Mouse (Mus musculus): Measurements from ENCODE around the gene Plpp6. TPM values are rescaled to one million over a fixed set of nuclear protein-coding genes. Genes with fewer than 3 reads are reported as not detected.

The Plpp6 gene
- total and polyA plus RNA-seq, 3 experiments: 5.3 to 6.6 (median 5.6) TPM

GRCm38 (mm10) chr19:28947311-28947710 is 16.4 kb upstream of the Plpp6 start:
- Histone ChIP-seq H3K27me3 (replicated peaks) (no peaks in the 10 kb centered on the region), H3K27ac (ENCODE audit: insufficient read depth, low read depth) (no peak overlapping the region), H3K4me2 (ENCODE audit: insufficient read depth, low read depth, poor library complexity, severe bottlenecking) (no peak overlapping the region), H3K4me1 (ENCODE audit: control insufficient read depth in 1 of 2, insufficient read depth in 2 of 2) (no peaks in the 10 kb centered on the region), H3K9ac (ENCODE audit: insufficient read depth, low read depth) (no peak overlapping the region), H3K36me3 (replicated peaks in 1 of 2; ENCODE audit: control insufficient read depth in 1 of 2, insufficient read depth in 1 of 2, low read length in 1 of 2) (no peaks in the 10 kb centered on the region), H3K4me3 (replicated peaks in 1 of 3; ENCODE audit: low read depth in 2 of 3, low read length in 2 of 3, poor library complexity in 1 of 3) (no peak overlapping the region), H3K9me3 (replicated peaks; ENCODE audit: low read length) (peaks cover 4% of the 10 kb centered on the region), H3K79me2 (replicated peaks; ENCODE audit: control insufficient read depth, extremely low read depth, insufficient read depth, poor library complexity, severe bottlenecking) (no peaks in the 10 kb centered on the region)
- dilution Hi-C loops (cut with MboI; ENCODE audit: extremely low pct_ligation_motif_present, extremely low pct_unique_long_range_greater_than_20kb, low sequenced_read_pairs): no loop called here
- no peak for DNase-seq (ENCODE audit: extremely low read depth)
- TF ChIP-seq TCF12 (IDR thresholded peaks at IDR 0.05; ENCODE audit: low read depth, low read length) (no peak), USF2 (conservative IDR thresholded peaks at IDR 0.05; ENCODE audit: low read depth, low read length) (no peak), SMC3 (IDR thresholded peaks at IDR 0.05; ENCODE audit: low read depth, low read length) (no peak), PAX5 (IDR thresholded peaks at IDR 0.05; ENCODE audit: low read length) (no peak), CHD1 (IDR thresholded peaks at IDR 0.05; ENCODE audit: low read depth, low read length) (no peak), GABPA (IDR thresholded peaks at IDR 0.05; ENCODE audit: insufficient replicate concordance, low read depth, low read length) (no peak), SIN3A (IDR thresholded peaks at IDR 0.05; ENCODE audit: low read length) (no peak)
- in situ Hi-C loops (cut with MboI; ENCODE audit: low pct_ligation_motif_present, low pct_unique_long_range_greater_than_20kb, low sequenced_read_pairs): no loop called here

- in situ Hi-C loops (cut with MboI; ENCODE audit: low pct_ligation_motif_present, low pct_unique_long_range_greater_than_20kb, low sequenced_read_pairs): no loop called here
- H3K27ac ChIP-seq (ENCODE audit: insufficient read depth, low read depth): no peak overlapping the region
- H3K4me2 ChIP-seq (ENCODE audit: insufficient read depth, low read depth, poor library complexity, severe bottlenecking): no peak overlapping the region
- no peaks in the 10 kb centered on the region for H3K27me3 ChIP-seq (replicated peaks)
- dilution Hi-C loops (cut with MboI; ENCODE audit: extremely low pct_ligation_motif_present, extremely low pct_unique_long_range_greater_than_20kb, low sequenced_read_pairs): no loop called here
- TF ChIP-seq CHD1 (IDR thresholded peaks at IDR 0.05; ENCODE audit: low read depth, low read length): no peak
- TF ChIP-seq E2F4 (IDR thresholded peaks at IDR 0.05; ENCODE audit: insufficient replicate concordance, low read depth, low read length): no peak
- TF ChIP-seq EP300 (IDR thresholded peaks at IDR 0.05; ENCODE audit: low read length): no peak
- TF ChIP-seq ZMIZ1 (IDR thresholded peaks at IDR 0.05; ENCODE audit: low read depth, low read length): no peak
- no peak for TF ChIP-seq RAD21 (IDR thresholded peaks at IDR 0.05; ENCODE audit: low read depth, low read length)
- no peak for TF ChIP-seq MAZ (IDR thresholded peaks at IDR 0.05; ENCODE audit: low read depth, low read length)
- TF ChIP-seq SIN3A (IDR thresholded peaks at IDR 0.05; ENCODE audit: low read length): no peak
- TF ChIP-seq MEF2A (IDR thresholded peaks at IDR 0.05; ENCODE audit: borderline replicate concordance, low read depth, low read length): no peak
- TF ChIP-seq NRF1 (IDR thresholded peaks at IDR 0.05; ENCODE audit: low read depth, low read length): no peak
- TF ChIP-seq UBTF (IDR thresholded peaks at IDR 0.05; ENCODE audit: low read depth, low read length): no peak
- TF ChIP-seq RCOR1 (conservative IDR thresholded peaks at IDR 0.05; ENCODE audit: low read depth, low read length): no peak
- no peak for TF ChIP-seq MAX (IDR thresholded peaks at IDR 0.05; ENCODE audit: low read length)
- no peak for TF ChIP-seq ZNF384 (IDR thresholded peaks at IDR 0.05; ENCODE audit: low read depth, low read length)
- TF ChIP-seq IRF4 (IDR thresholded peaks at IDR 0.05; ENCODE audit: low read depth, low read length): no peak
- TF ChIP-seq TBP (conservative IDR thresholded peaks at IDR 0.05; ENCODE audit: low read depth, low read length): no peak
- TF ChIP-seq ELF1 (IDR thresholded peaks at IDR 0.05; ENCODE audit: low read depth, low read length): no peak
- TF ChIP-seq JUND (conservative IDR thresholded peaks at IDR 0.05; ENCODE audit: low read depth, low read length): no peak
- TF ChIP-seq ZKSCAN1 (IDR thresholded peaks at IDR 0.05; ENCODE audit: borderline replicate concordance, low read depth, low read length): no peak
- no peak for TF ChIP-seq BHLHE40 (IDR thresholded peaks at IDR 0.05; ENCODE audit: low read depth, low read length)
- H3K4me3 ChIP-seq (replicated peaks in 1 of 3; ENCODE audit: low read depth in 2 of 3, low read length in 2 of 3, poor library complexity in 1 of 3): no peak overlapping the region
- no peaks in the 10 kb centered on the region for H3K4me1 ChIP-seq (ENCODE audit: control insufficient read depth in 1 of 2, insufficient read depth in 2 of 2)
- no peaks in the 10 kb centered on the region for H3K36me3 ChIP-seq (replicated peaks in 1 of 2; ENCODE audit: control insufficient read depth in 1 of 2, insufficient read depth in 1 of 2, low read length in 1 of 2)
- H3K79me2 ChIP-seq (replicated peaks; ENCODE audit: control insufficient read depth, extremely low read depth, insufficient read depth, poor library complexity, severe bottlenecking): no peaks in the 10 kb centered on the region
- H3K9ac ChIP-seq (ENCODE audit: insufficient read depth, low read depth): no peak overlapping the region
- peaks cover 4% of the 10 kb centered on the region for H3K9me3 ChIP-seq (replicated peaks; ENCODE audit: low read length)
- DNase-seq (ENCODE audit: extremely low read depth): no peak
These were observed 12.5 kb upstream of the Plpp6 start for GRCm38 (mm10) chr19:28951251-28951650.
